Mouse (Mus musculus): Measurements from ENCODE around the gene Col28a1. TPM values are rescaled to one million over a fixed set of nuclear protein-coding genes. Genes with fewer than 3 reads are reported as not detected.
A peak's percentile ranks its signal among the peaks of the same experiment; 100 is the strongest.

Col28a1 gene
- polyA plus RNA-seq, 1 experiment from 2014 or later, result 1.1 TPM

GRCm38 (mm10) chr6:8172101-8172500 lies 20.3 kb downstream of the Col28a1 start:
- no peaks in the 10 kb centered on the region for H3K27me3 ChIP-seq
- no peaks in the 10 kb centered on the region for H3K9me3 ChIP-seq
- no peak overlapping the region for H3K9ac ChIP-seq
- no peak for ATAC-seq (ENCODE audit: low FRiP score)
- H3K36me3 ChIP-seq, result no peaks in the 10 kb centered on the region
- WGBS, result 74% methylated on average over 1 of the region's 1 CpGs
- H3K4me3 ChIP-seq, result no peak overlapping the region
- H3K27ac ChIP-seq, result no peak overlapping the region
- no peak overlapping the region for H3K4me2 ChIP-seq
- H3K4me1 ChIP-seq (replicated peaks), result no peaks in the 10 kb centered on the region

GRCm38 (mm10) chr6:8164741-8165140 lies 27.7 kb downstream of the Col28a1 start:
- WGBS, result 70% methylated on average over 1 of the region's 1 CpGs
- Histone ChIP-seq H3K9me3 (no peaks in the 10 kb centered on the region), H3K4me1 (replicated peaks) (no peaks in the 10 kb centered on the region), H3K36me3 (no peaks in the 10 kb centered on the region), H3K4me3 (no peak overlapping the region), H3K27ac (no peak overlapping the region), H3K27me3 (no peaks in the 10 kb centered on the region), H3K9ac (no peak overlapping the region), H3K4me2 (no peak overlapping the region)
- ATAC-seq (ENCODE audit: low FRiP score), result no peak

DNA sequence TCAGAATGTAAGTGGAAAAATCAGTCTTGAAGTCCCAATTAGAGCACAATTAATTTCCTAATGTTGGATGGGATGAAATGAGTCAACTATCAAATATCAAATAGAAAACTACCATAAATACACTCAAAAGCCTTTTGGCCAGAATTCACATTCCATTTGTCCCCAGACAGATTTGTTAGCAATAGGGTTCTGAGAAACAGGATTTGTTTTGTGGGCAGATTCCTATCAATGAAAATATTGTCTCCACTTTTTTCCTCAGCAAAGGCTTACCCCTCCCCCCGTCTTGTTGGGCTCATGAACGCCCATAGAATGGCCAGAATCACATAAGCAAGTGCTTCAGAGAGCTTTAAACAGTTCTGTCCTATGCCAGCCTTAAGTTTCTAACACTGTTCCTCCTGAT lies 32.4 kb downstream of the Col28a1 start:
- Histone ChIP-seq H3K4me3 (no peak overlapping the region), H3K9me3 (no peaks in the 10 kb centered on the region), H3K27me3 (no peaks in the 10 kb centered on the region), H3K9ac (no peak overlapping the region), H3K4me1 (replicated peaks) (no peaks in the 10 kb centered on the region), H3K27ac (no peak overlapping the region), H3K36me3 (no peaks in the 10 kb centered on the region), H3K4me2 (no peak overlapping the region)
- no peak for ATAC-seq (ENCODE audit: low FRiP score)
- 71% methylated on average over 2 of the region's 2 CpGs for WGBS

DNA sequence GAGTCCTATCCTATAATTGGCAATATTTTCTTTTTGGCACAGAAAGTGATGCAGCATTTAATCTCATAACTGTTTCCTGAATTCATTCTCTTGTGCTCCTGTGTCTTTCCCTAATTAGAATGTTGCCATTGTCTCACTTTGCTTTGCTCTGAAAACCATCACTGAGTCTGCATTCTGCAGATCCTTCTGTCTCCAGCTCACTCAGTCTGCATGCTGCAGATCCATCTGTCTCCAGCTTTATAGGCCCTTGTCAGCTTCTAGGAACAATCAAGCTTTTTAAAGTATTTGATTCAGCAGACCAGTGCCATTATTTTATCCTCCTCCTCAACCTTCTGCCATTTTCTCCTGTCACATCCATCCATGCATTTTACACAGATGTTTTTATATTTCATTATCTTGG lies 35.3 kb downstream of the Col28a1 start:
- Histone ChIP-seq H3K9me3 (no peaks in the 10 kb centered on the region), H3K36me3 (no peaks in the 10 kb centered on the region), H3K9ac (no peak overlapping the region), H3K27ac (no peak overlapping the region), H3K4me3 (no peak overlapping the region), H3K27me3 (no peaks in the 10 kb centered on the region), H3K4me2 (no peak overlapping the region), H3K4me1 (replicated peaks) (peaks cover 13% of the 10 kb centered on the region; the same call in 1 of the 2 replicates)
- no peak for ATAC-seq (ENCODE audit: low FRiP score)

DNA sequence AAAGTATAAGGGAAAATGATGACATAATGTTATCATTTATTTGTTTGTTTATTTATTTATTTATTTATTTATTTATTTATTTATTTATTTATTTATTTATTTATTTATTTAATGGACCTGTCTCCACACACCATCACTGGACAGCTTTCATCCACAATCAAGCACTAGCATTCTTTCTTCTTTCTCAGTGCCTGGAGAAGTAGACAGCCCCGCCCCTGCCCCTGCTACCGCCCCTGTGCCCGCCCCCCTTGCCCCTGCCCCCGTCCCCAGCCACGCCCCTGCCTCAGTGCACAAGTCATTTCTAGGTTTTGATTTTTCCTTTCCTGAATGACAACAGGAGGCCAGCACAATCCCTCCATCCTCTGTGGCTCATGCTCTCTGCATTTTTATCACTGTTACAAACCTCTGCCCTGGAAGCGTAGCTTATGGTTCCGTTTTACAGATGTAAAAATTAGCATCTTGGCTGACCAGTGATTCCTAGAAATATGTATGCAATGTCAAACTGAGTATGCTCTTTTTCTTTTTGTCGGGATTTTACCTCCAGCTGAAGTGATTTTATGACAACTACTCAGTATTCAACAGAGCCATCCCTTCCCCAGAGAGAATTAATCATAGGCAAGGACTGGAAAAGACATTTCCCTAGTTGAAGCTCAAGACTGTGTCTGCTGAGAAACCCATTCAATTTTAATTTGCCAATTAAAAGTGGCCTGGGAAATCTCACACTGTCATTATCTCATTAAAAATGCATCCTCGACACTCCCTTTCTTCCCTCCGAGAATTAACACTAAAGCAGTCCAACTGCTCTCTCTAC lies 39.7 kb downstream of the Col28a1 start:
- peak; percentile 84 for ATAC-seq (ENCODE audit: low FRiP score)
- 50% methylated on average over 10 of the region's 10 CpGs for WGBS
- no peaks in the 10 kb centered on the region for H3K9me3 ChIP-seq
- H3K9ac ChIP-seq, result no peak overlapping the region
- no peak overlapping the region for H3K4me2 ChIP-seq
- no peak overlapping the region for H3K27ac ChIP-seq
- peaks cover 13% of the 10 kb centered on the region; the same call in 1 of the 2 replicates for H3K4me1 ChIP-seq (replicated peaks)
- no peaks in the 10 kb centered on the region for H3K36me3 ChIP-seq
- H3K4me3 ChIP-seq, result no peak overlapping the region
- H3K27me3 ChIP-seq, result no peaks in the 10 kb centered on the region

- 78% methylated on average over 2 of the region's 2 CpGs for WGBS
- ATAC-seq (ENCODE audit: low FRiP score), result no peak
- no peaks in the 10 kb centered on the region for H3K36me3 ChIP-seq
- no peaks in the 10 kb centered on the region for H3K9me3 ChIP-seq
- H3K4me2 ChIP-seq, result no peak overlapping the region
- H3K4me1 ChIP-seq (replicated peaks), result peaks cover 11% of the 10 kb centered on the region; the same call in 1 of the 2 replicates
- H3K9ac ChIP-seq, result no peak overlapping the region
- H3K27me3 ChIP-seq, result no peaks in the 10 kb centered on the region
- H3K4me3 ChIP-seq, result no peak overlapping the region
- no peak overlapping the region for H3K27ac ChIP-seq
These were observed 43.5 kb downstream of the Col28a1 start for GRCm38 (mm10) chr6:8148916-8149315.

DNA sequence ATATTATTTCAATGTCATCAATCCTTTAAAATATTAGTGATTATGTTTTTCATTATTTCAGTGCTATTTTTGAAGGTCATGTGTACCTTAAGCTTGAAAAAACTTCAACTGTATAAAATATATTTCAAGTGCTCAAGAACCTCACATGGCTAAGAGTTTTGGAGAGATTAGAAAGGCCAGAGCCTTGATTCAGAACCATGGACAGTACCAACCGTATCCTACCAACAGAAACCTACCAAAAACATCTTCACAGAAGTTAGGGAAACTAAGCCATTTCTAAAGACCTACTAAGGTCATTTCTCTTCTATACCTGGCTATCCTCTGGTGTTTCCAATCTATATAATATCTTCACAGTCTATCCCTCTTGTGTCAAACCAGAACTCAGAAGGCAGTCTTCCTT lies 50.5 kb downstream of the Col28a1 start:
- H3K9me3 ChIP-seq, result no peaks in the 10 kb centered on the region
- no peaks in the 10 kb centered on the region for H3K27me3 ChIP-seq
- no peaks in the 10 kb centered on the region for H3K4me1 ChIP-seq (replicated peaks)
- no peak for ATAC-seq (ENCODE audit: low FRiP score)
- H3K4me3 ChIP-seq, result no peak overlapping the region
- 56% methylated on average over 1 of the region's 1 CpGs for WGBS
- H3K36me3 ChIP-seq, result no peaks in the 10 kb centered on the region
- no peak overlapping the region for H3K4me2 ChIP-seq
- H3K9ac ChIP-seq, result no peak overlapping the region
- H3K27ac ChIP-seq, result no peak overlapping the region

- no peaks in the 10 kb centered on the region for H3K4me1 ChIP-seq (replicated peaks)
- H3K9ac ChIP-seq, result no peak overlapping the region
- H3K27ac ChIP-seq, result no peak overlapping the region
- no peaks in the 10 kb centered on the region for H3K9me3 ChIP-seq
- H3K4me2 ChIP-seq, result no peak overlapping the region
- WGBS, result 75% methylated on average over 7 of the region's 7 CpGs
- no peak for ATAC-seq (ENCODE audit: low FRiP score)
- H3K36me3 ChIP-seq, result no peaks in the 10 kb centered on the region
- no peak overlapping the region for H3K4me3 ChIP-seq
- H3K27me3 ChIP-seq, result no peaks in the 10 kb centered on the region
These were observed 62.3 kb downstream of the Col28a1 start for GRCm38 (mm10) chr6:8130149-8130548.

DNA sequence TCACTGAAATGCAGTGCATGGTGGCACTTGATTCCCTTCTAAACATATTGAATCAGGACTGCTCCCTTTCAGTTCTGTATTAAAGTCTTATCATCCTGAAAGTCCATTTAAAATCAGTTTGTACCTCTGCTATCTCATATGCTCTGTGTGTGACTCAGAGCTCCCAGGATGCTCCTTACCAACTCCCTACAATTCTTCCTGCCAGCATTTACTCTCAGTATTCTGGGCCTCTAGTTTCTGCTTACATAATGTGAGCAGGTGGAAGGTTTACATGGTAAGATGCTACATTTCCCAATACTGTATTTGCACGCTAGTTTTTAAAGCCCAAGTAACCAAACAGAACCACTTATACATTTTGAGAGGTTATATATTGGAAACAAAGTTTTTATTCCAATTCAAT lies 64.3 kb downstream of the Col28a1 start:
- Histone ChIP-seq H3K4me2 (no peak overlapping the region), H3K36me3 (no peaks in the 10 kb centered on the region), H3K27ac (no peak overlapping the region), H3K9me3 (no peaks in the 10 kb centered on the region), H3K9ac (no peak overlapping the region), H3K4me1 (replicated peaks) (no peaks in the 10 kb centered on the region), H3K27me3 (no peaks in the 10 kb centered on the region), H3K4me3 (no peak overlapping the region)
- ATAC-seq (ENCODE audit: low FRiP score), result no peak
- 94% methylated on average over 1 of the region's 1 CpGs for WGBS

- WGBS, result 40% methylated on average over 3 of the region's 3 CpGs
- ATAC-seq (ENCODE audit: low FRiP score), result no peak
- H3K4me2 ChIP-seq, result no peak overlapping the region
These were observed 65.9 kb downstream of the Col28a1 start for GRCm38 (mm10) chr6:8126545-8126944.

GRCm38 (mm10) chr6:8119116-8119515 lies 73.3 kb downstream of the Col28a1 start:
- H3K27me3 ChIP-seq, result no peaks in the 10 kb centered on the region
- no peaks in the 10 kb centered on the region for H3K4me1 ChIP-seq (replicated peaks)
- no peak for ATAC-seq (ENCODE audit: low FRiP score)
- H3K27ac ChIP-seq, result no peak overlapping the region
- no peak overlapping the region for H3K4me2 ChIP-seq
- no peak overlapping the region for H3K9ac ChIP-seq
- H3K36me3 ChIP-seq, result no peaks in the 10 kb centered on the region
- H3K9me3 ChIP-seq, result no peaks in the 10 kb centered on the region; the same call in 1 of the 2 replicates
- WGBS, result 81% methylated on average over 2 of the region's 2 CpGs
- no peak overlapping the region for H3K4me3 ChIP-seq

More at GRCm38 (mm10) chr6:8126545-8126944, 65.9 kb downstream of the Col28a1 start:
- no peak overlapping the region for H3K27ac ChIP-seq
- no peaks in the 10 kb centered on the region for H3K27me3 ChIP-seq
- no peak overlapping the region for H3K4me3 ChIP-seq
- H3K36me3 ChIP-seq, result no peaks in the 10 kb centered on the region
- H3K9ac ChIP-seq, result no peak overlapping the region
- H3K4me1 ChIP-seq (replicated peaks), result no peaks in the 10 kb centered on the region
- no peaks in the 10 kb centered on the region for H3K9me3 ChIP-seq

DNA sequence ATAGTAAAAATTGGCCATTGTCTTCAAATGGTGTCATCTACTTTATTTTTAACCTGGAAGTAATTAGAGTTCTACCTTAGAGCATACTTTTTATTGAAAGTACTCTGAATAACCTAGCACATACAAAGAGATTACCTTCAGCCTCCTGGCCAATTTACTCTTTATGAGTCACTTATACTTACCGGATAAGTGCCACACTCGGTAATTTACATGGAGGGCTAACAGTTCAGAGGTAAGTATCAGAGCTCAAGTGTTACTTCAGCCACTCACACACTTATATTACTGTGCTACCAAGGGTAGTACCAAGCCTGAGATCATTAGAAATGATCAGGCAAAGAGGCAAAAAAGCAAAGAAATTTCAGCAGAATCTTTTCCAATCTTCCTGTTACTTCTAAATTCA lies 73.8 kb downstream of the Col28a1 start:
- ATAC-seq (ENCODE audit: low FRiP score), result no peak
- Histone ChIP-seq H3K9ac (no peak overlapping the region), H3K27ac (no peak overlapping the region), H3K9me3 (no peaks in the 10 kb centered on the region; the same call in 1 of the 2 replicates), H3K4me1 (replicated peaks) (no peaks in the 10 kb centered on the region), H3K27me3 (no peaks in the 10 kb centered on the region), H3K4me2 (no peak overlapping the region), H3K36me3 (no peaks in the 10 kb centered on the region), H3K4me3 (no peak overlapping the region)
- WGBS, result 90% methylated on average over 2 of the region's 2 CpGs
